Mouse (Mus musculus) lung, postnatal 0 days (tissue): ENCODE measurements around the gene Eif3g.

ENCODE experiments used
- CTCF ChIP-seq: IDR thresholded peaks from 2 replicates; pipeline ENCODE4 v1.5.1; 2016; ENCODE audit warnings: antibody characterized with exemption, mild to moderate bottlenecking
- EP300 ChIP-seq: IDR thresholded peaks from 2 replicates; pipeline ENCODE4 v1.6.1; 2016; ENCODE audit warnings: antibody characterized with exemption, mild to moderate bottlenecking, control low read depth

- TF ChIP-seq CTCF: 0 out of 2 replicates have a peak, but pooled peaks have one; percentile 0
- peak; percentile 83 for TF ChIP-seq EP300
Observed at GRCm38 (mm10) chr9:20887704-20888385, 10.6 kb downstream of the Eif3g start, which contains the start of gene Ppan.
